Mouse (Mus musculus): ENCODE measurements around the gene Ephx1. TPM values are rescaled to one million over a fixed set of nuclear protein-coding genes. Genes with fewer than 3 reads are reported as not detected.
"Not testable (repeated sequence)": the region's sequence is repeated elsewhere in the genome, so short reads cannot be mapped to it uniquely, and the experiment has no call there.

The Ephx1 gene
- polyA plus RNA-seq, 1 experiment from 2014 or later = 1.6 TPM

DNA sequence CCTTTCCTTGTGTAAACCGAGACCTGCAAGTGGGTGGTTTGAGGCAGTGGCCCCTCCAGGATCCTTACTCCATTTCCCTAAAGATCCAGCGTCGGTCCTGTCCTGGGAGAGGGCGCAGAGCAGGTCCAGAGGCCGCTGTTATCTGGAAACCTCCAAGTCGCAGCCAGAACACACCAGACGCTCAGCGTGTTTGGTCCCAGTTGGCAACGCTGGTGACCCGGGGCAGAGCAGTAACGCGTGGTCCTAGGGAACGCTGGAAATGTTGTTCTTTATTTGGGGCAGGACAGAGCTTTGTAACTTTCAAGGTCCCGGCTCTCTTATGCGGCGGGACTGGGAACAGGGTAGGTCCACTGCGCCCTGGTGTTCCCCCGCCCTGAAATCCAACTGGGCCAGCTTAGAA is 79.0 kb downstream of the Ephx1 start:
- ATAC-seq (ENCODE audit: insufficient read depth, low FRiP score, low TSS enrichment) (no peak), DNase-seq (ENCODE audit: low spot score) (peak; percentile 21)
- Histone ChIP-seq H3K9ac (ENCODE audit: low read length) (peak overlapping the region; percentile 72), H3K36me3 (ENCODE audit: control insufficient read depth, insufficient read depth, low read length) (no peaks in the 10 kb centered on the region), H3K9me3 (ENCODE audit: control insufficient read depth, low read length) (no peaks in the 10 kb centered on the region), H3K4me3 (ENCODE audit: low read depth, low read length) (peak overlapping the region; percentile 75), H3K27me3 (ENCODE audit: control insufficient read depth, insufficient read depth, low read length) (peaks cover 41% of the 10 kb centered on the region), H3K27ac (ENCODE audit: low read depth, low read length) (no peak overlapping the region), H3K4me2 (ENCODE audit: low read depth) (peak overlapping the region; percentile 97), H3K4me1 (ENCODE audit: control insufficient read depth, insufficient read depth, low read length) (peaks cover 4% of the 10 kb centered on the region; the same call in 1 of the 2 replicates)
- WGBS = 3% methylated on average over 18 of the region's 18 CpGs

DNA sequence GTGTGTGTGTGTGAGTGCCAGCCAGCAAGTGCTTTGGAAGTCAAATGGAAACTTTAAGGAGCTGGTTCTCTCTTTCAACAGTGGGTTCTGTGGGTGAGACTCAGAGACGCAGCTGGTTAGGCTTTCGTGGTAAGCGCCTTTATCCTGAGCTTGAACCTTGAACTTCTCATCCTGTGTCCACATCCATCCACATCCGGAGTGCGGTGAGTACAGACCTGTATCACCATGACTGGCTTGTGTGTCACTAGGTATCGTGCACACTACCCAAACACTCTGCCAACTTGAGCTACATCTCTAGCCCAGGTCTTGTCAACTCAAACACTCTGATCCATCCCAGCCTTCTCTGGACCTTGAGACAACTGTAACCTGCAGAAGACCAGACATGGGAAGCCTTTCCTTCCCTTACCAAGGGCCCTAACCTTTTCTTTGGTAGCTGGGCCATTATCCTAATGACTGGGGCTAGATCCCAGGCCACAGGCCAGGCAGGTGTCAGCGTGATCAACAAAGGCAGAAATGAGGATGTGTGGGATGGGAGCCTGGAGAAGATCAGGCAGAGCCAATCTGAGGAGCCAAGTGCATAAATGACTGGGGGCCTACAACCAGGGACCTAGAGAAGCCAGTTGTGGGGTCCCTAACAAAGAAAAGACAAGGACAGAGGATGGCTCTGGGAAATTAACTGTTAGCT is 79.8 kb downstream of the Ephx1 start:
- no peak for ATAC-seq (ENCODE audit: insufficient read depth, low FRiP score, low TSS enrichment)
- Histone ChIP-seq H3K9me3 (ENCODE audit: control insufficient read depth, low read length) (no peaks in the 10 kb centered on the region), H3K27ac (ENCODE audit: low read depth, low read length) (no peak overlapping the region), H3K4me2 (ENCODE audit: low read depth) (peak overlapping the region; percentile 97), H3K27me3 (ENCODE audit: control insufficient read depth, insufficient read depth, low read length) (peaks cover 47% of the 10 kb centered on the region), H3K9ac (ENCODE audit: low read length) (no peak overlapping the region; the same call in 1 of the 2 replicates), H3K36me3 (ENCODE audit: control insufficient read depth, insufficient read depth, low read length) (no peaks in the 10 kb centered on the region), H3K4me1 (ENCODE audit: control insufficient read depth, insufficient read depth, low read length) (peaks cover 4% of the 10 kb centered on the region; the same call in 1 of the 2 replicates), H3K4me3 (ENCODE audit: low read depth, low read length) (no peak overlapping the region)
- DNase-seq (ENCODE audit: low spot score) = no peak
- 87% methylated on average over 7 of the region's 7 CpGs for WGBS

DNA sequence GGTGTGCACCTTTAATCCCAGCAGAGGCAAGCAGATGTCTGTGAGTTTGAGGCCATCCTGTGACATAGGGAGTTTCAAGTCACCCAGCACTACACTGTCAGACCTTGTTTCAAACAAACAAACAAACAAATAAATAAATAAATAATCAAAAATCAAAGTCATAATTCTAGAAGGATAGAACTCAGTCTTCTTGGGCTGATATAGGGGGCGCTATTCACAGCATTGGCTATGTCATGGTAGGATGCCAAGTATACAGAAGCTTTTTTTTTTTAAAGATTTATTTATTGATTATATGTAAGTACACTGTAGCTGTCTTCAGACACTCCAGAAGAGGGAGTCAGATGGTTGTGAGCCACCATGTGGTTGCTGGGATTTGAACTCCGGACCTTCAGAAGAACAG is 81.9 kb downstream of the Ephx1 start:
- peaks cover 60% of the 10 kb centered on the region for H3K27me3 ChIP-seq (ENCODE audit: control insufficient read depth, insufficient read depth, low read length)
- not testable (repeated sequence) for H3K4me1 ChIP-seq (ENCODE audit: control insufficient read depth, insufficient read depth, low read length)

DNA sequence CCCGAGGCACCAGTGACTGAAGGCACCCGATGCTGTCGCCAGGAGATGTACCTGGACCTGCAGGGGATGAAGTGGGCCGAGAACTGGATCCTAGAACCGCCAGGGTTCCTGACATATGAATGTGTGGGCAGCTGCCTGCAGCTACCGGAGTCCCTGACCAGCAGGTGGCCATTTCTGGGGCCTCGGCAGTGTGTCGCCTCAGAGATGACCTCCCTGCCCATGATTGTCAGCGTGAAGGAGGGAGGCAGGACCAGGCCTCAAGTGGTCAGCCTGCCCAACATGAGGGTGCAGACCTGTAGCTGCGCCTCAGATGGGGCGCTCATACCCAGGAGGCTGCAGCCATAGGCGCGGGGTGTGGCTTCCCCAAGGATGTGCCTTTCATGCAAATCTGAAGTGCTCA is 83.1 kb downstream of the Ephx1 start:
- H3K27ac ChIP-seq (ENCODE audit: low read depth, low read length); H3K4me2 ChIP-seq (ENCODE audit: low read depth); DNase-seq (ENCODE audit: low spot score); H3K36me3 ChIP-seq (ENCODE audit: control insufficient read depth, insufficient read depth, low read length); H3K4me1 ChIP-seq (ENCODE audit: control insufficient read depth, insufficient read depth, low read length); H3K9me3 ChIP-seq (ENCODE audit: control insufficient read depth, low read length); H3K9ac ChIP-seq (ENCODE audit: low read length); ATAC-seq (ENCODE audit: insufficient read depth, low FRiP score, low TSS enrichment); H3K4me3 ChIP-seq (ENCODE audit: low read depth, low read length): not testable (repeated sequence)
- peaks cover 54% of the 10 kb centered on the region for H3K27me3 ChIP-seq (ENCODE audit: control insufficient read depth, insufficient read depth, low read length)
- 10% methylated on average over 13 of the region's 13 CpGs for WGBS

More for the DNA sequence above, 81.9 kb downstream of the Ephx1 start:
- H3K36me3 ChIP-seq (ENCODE audit: control insufficient read depth, insufficient read depth, low read length); ATAC-seq (ENCODE audit: insufficient read depth, low FRiP score, low TSS enrichment); H3K4me2 ChIP-seq (ENCODE audit: low read depth); DNase-seq (ENCODE audit: low spot score); H3K9ac ChIP-seq (ENCODE audit: low read length); H3K9me3 ChIP-seq (ENCODE audit: control insufficient read depth, low read length); H3K27ac ChIP-seq (ENCODE audit: low read depth, low read length); H3K4me3 ChIP-seq (ENCODE audit: low read depth, low read length): not testable (repeated sequence)
- WGBS = 78% methylated on average over 2 of the region's 2 CpGs

DNA sequence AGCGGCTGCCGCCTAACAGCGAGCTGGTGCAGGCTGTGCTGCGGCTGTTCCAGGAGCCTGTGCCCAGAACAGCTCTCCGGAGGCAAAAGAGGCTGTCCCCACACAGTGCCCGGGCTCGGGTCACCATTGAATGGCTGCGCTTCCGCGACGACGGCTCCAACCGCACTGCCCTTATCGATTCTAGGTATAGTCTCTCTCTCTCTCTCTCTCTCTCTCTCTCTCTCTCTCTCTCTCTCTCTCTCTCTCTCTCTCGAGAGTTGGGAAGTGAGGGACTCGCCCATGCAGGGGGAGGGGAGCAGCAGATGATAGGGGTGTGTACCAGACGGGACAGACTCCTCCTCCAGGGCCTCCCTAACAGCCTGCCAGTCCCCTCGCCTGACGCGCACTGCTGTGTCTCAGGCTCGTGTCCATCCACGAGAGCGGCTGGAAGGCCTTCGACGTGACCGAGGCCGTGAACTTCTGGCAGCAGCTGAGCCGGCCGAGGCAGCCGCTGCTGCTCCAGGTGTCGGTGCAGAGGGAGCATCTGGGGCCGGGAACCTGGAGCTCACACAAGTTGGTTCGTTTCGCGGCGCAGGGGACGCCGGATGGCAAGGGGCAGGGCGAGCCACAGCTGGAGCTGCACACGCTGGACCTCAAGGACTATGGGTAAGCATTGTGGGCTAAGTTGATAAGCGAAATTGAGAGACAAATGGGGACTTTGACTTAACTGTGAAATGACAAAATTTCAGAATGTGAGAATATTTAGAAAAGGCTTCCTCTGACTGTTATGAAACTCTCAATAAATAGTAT is 83.9 kb downstream of the Ephx1 start:
- DNase-seq (ENCODE audit: low spot score) = peak; percentile 47
- H3K9me3 ChIP-seq (ENCODE audit: control insufficient read depth, low read length); ATAC-seq (ENCODE audit: insufficient read depth, low FRiP score, low TSS enrichment); H3K36me3 ChIP-seq (ENCODE audit: control insufficient read depth, insufficient read depth, low read length); H3K4me1 ChIP-seq (ENCODE audit: control insufficient read depth, insufficient read depth, low read length); H3K9ac ChIP-seq (ENCODE audit: low read length); H3K27ac ChIP-seq (ENCODE audit: low read depth, low read length): not testable (repeated sequence)
- peak overlapping the region; percentile 37 for H3K4me2 ChIP-seq (ENCODE audit: low read depth)
- H3K27me3 ChIP-seq (ENCODE audit: control insufficient read depth, insufficient read depth, low read length) = peaks cover 47% of the 10 kb centered on the region
- H3K4me3 ChIP-seq (ENCODE audit: low read depth, low read length) = peak overlapping the region; percentile 18
- WGBS = 1% methylated on average over 32 of the region's 41 CpGs

DNA sequence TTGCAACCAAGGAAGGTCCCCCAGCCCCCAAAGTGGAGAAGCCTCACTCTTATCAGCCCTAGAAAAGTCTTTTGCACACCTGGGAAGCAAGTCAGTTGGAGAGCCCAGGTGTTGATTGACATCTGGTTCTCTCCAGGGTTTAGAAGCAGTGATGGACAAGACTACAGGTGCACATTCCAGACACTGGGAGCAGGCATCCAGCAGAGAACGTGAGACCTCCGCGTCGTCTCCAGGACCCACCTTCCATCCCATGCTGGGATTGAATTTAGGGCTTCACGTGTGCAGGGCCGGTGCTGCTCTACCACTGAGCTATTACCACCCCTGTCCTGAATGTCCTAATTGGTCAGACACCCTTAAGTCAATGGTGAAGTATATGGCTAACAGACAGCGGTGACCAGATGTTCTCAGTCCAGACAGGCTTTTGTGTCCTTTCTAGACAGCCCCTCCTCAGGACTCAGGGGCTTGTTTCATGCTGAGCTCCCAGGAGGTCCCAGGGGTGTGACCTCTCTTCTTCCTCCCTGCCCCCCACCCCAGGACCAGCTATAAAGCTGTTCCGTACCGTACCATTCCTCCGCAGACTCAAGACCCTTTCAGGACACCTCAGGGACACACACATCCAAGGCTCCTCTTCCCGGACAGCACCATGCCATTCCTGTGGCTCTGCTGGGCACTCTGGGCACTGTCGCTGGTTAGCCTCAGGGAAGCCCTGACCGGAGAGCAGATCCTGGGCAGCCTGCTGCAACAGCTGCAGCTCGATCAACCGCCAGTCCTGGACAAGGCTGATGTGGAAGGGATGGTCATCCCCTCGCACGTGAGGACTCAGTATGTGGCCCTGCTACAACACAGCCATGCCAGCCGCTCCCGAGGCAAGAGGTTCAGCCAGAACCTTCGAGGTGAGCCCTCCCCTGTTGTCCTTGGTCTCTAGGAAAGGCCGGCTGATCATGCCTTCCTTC is 86.0 kb downstream of the Ephx1 start, which contains the start of gene Lefty1:
Lefty1 (plus strand) TSS at position 556 of the 953 bp plus-strand sequence.
- Histone ChIP-seq H3K36me3 (ENCODE audit: control insufficient read depth, insufficient read depth, low read length) (no peaks in the 10 kb centered on the region), H3K4me1 (ENCODE audit: control insufficient read depth, insufficient read depth, low read length) (no peaks in the 10 kb centered on the region; the same call in none of the 2 replicates), H3K9me3 (ENCODE audit: control insufficient read depth, low read length) (no peaks in the 10 kb centered on the region), H3K4me3 (ENCODE audit: low read depth, low read length) (no peak within 1 kb of the TSS), H3K27me3 (ENCODE audit: control insufficient read depth, insufficient read depth, low read length) (peaks cover 36% of the 10 kb centered on the region), H3K4me2 (ENCODE audit: low read depth) (no peak within 1 kb of the TSS; the same call in 1 of the 2 replicates), H3K9ac (ENCODE audit: low read length) (peak within 1 kb of the TSS; percentile 18; the same call in 1 of the 2 replicates), H3K27ac (ENCODE audit: low read depth, low read length) (no peak within 1 kb of the TSS)
- WGBS = 9% methylated on average over 21 of the region's 21 CpGs
- no peak for ATAC-seq (ENCODE audit: insufficient read depth, low FRiP score, low TSS enrichment)
- no peak for DNase-seq (ENCODE audit: low spot score)

DNA sequence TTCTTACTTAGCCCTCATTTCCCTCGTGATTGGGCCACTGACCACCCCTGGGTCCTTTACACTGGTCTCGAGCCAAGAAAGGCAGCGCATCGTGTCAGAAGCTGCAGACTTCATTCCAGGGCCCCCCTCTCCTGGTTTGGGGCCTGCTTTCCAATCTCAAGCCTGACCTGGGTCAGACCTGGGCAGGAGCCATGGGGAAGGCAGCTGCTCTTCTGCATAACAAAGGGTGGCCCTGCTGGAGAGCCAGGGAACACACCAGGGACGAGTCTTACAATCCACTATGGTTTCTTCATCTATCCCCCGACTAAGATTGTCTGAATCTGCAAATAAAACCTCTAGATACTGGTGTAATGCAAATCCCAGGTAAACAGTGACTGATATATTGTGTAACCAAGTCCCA is 87.0 kb downstream of the Ephx1 start:
- Histone ChIP-seq H3K9me3 (ENCODE audit: control insufficient read depth, low read length) (no peaks in the 10 kb centered on the region), H3K4me1 (ENCODE audit: control insufficient read depth, insufficient read depth, low read length) (no peaks in the 10 kb centered on the region; the same call in none of the 2 replicates), H3K27me3 (ENCODE audit: control insufficient read depth, insufficient read depth, low read length) (peaks cover 36% of the 10 kb centered on the region)

DNA sequence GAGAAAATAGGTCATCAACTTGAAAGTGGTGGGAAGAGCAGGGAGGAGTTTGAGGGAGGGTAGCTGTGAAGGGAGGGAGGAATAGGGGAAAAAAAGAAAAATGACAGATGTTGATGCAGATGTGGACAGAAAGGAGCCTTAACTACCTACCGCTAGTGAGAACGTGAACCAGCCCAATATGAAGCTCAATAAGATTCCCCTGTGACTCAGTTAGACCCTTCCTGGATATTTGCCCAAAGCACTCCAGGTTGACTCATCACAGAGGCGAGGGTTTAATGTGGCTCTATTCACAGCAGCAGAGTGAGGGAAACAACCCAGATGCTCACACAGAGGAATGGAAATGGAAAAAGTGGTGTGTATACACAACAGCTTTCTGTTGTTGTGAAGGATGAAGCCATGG is 89.6 kb downstream of the Ephx1 start:
- Histone ChIP-seq H3K4me1 (ENCODE audit: control insufficient read depth, insufficient read depth, low read length) (no peaks in the 10 kb centered on the region; the same call in none of the 2 replicates), H3K27me3 (ENCODE audit: control insufficient read depth, insufficient read depth, low read length) (peaks cover 28% of the 10 kb centered on the region), H3K9ac (ENCODE audit: low read length) (no peak overlapping the region), H3K27ac (ENCODE audit: low read depth, low read length) (no peak overlapping the region), H3K4me3 (ENCODE audit: low read depth, low read length) (no peak overlapping the region), H3K4me2 (ENCODE audit: low read depth) (no peak overlapping the region), H3K36me3 (ENCODE audit: control insufficient read depth, insufficient read depth, low read length) (no peaks in the 10 kb centered on the region), H3K9me3 (ENCODE audit: control insufficient read depth, low read length) (no peaks in the 10 kb centered on the region)
- ATAC-seq (ENCODE audit: insufficient read depth, low FRiP score, low TSS enrichment) = no peak
- 82% methylated on average over 3 of the region's 3 CpGs for WGBS
- no peak for DNase-seq (ENCODE audit: low spot score)

More for the DNA sequence above, 87.0 kb downstream of the Ephx1 start:
- WGBS = 15% methylated on average over 6 of the region's 6 CpGs
- no peaks in the 10 kb centered on the region for H3K36me3 ChIP-seq (ENCODE audit: control insufficient read depth, insufficient read depth, low read length)
- peak overlapping the region; percentile 18; the same call in 1 of the 2 replicates for H3K9ac ChIP-seq (ENCODE audit: low read length)
- no peak for ATAC-seq (ENCODE audit: insufficient read depth, low FRiP score, low TSS enrichment)
- H3K4me3 ChIP-seq (ENCODE audit: low read depth, low read length) = no peak overlapping the region
- H3K4me2 ChIP-seq (ENCODE audit: low read depth) = no peak overlapping the region
- peak; percentile 27 for DNase-seq (ENCODE audit: low spot score)
- H3K27ac ChIP-seq (ENCODE audit: low read depth, low read length) = no peak overlapping the region
